Mouse (Mus musculus): ENCODE measurements around the gene Omt2a.
"Not testable (repeated sequence)": the region's sequence is repeated elsewhere in the genome, so short reads cannot be mapped to it uniquely, and the experiment has no call there.

DNA sequence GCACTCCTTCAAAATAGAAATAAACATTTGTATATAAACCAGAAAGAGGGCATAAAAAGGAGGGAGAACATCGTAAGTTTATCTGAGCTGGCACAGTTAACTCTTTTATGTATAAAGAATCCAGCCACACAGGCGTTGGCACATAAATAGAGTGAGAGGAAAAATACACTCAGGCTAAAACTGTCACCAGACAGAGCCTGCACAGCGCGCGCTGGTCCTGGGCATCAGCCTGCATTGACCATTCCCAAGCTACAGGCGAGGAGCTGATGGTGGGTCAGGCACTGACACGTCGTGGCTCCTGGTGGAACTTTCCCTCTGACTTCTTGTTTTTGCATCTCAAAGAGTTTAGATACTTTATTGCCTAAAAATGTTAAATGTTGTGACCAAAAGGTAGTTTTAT, 22.1 kb downstream of the Omt2a start:
- TF ChIP-seq CTCF (IDR thresholded peaks at IDR 0.05; ENCODE audit: control insufficient read depth, insufficient read depth, insufficient replicate concordance, low read depth, low read length); POLR2A (IDR thresholded peaks at IDR 0.05; ENCODE audit: control insufficient read depth, low read depth, low read length): not testable (repeated sequence)
